Mouse (Mus musculus): ENCODE data around the gene Cxcr2.
A peak's percentile ranks its signal among the peaks of the same experiment; 100 is the strongest.

DNA sequence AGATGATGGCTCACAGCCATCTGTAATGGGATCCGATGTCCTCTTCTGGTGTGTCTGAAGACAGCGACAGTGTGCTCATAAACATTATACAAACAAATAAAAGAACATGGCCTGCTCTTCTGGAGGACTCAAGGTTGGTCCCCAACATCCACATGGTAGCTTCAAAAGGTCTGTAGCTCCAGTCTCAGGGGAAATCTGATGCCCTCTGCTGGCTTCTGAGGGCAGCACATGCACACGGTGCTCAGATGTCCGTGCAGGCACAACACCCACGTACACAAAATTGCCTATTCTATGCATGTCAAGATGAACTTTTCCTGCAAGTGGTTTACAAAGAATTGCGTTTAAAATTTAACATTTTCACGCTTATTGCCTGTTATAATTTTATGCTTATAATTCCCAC lies 42.2 kb downstream of the Cxcr2 start:
- TF ChIP-seq CTCF (IDR thresholded peaks at IDR 0.05; ENCODE audit: borderline replicate concordance, insufficient read depth, low read length) (peak; percentile 50; the same call in 1 of the 2 replicates), POLR2A (IDR thresholded peaks at IDR 0.05; ENCODE audit: low read depth, low read length) (no peak)
